Mouse (Mus musculus) B cell, adult 2 months (primary cell): ENCODE results near the gene Calm1.

Experiments used
- DNase-seq, 2 experiments: peaks; one replicate each; pipeline ENCODE4 v3.0.0; 2022

Gene Calm1

GRCm38 (mm10) chr12:100226073-100226472, 26.8 kb downstream of the Calm1 start:
- no peak for DNase-seq

DNA sequence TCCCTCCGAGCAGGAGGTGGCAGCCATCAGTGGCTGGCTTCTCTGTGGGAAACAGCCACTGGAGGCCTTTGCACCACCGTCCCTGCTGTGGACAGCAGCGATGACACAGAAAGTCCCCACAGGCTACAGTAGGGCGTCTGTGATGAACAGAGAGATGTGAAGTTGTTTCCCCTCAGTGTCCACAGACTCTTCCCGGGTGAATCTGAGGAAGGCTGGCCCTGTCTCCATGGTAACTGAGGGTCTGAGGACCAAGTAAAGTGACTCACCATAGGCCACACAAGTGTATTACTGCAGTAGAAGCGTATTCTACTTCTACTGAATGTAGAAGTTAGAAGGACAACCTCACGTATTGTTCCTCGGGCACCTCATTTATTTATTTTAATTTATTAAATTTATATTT, 27.4 kb downstream of the Calm1 start:
- no peak for DNase-seq

DNA sequence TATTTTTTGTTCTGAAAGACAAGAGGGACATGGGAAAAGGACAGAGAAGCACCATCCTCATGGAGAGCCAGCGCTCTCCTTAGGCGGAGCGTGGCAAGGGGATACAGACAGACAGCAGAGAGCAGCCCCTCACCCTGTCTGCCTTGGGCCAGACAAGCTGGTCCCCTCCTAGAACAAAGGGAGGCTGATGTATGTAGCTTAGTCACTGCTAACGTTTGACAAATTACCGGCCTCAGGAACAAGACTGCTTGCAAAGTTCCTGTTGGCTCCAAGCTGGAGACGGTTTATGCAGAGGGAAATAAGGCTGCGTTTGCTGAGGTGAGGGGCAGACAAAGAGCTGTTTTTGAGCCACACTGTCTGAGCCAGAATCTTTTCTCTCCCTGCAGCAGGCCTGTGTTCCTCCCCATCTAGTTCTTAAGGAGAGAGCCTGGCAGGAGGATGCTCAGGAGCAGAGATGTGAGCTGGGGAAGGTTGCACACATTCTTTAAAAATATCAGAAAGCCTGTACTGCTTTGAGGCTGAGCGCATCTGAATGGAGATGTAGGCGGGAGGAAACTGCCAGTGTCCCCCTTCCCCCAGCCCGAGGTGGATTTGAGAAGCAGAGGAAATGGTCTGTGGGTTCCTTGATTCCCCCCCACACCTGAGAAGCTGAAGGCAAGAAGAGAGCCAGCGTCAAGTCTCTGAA, 28.9 kb downstream of the Calm1 start:
- DNase-seq = no peak

DNA sequence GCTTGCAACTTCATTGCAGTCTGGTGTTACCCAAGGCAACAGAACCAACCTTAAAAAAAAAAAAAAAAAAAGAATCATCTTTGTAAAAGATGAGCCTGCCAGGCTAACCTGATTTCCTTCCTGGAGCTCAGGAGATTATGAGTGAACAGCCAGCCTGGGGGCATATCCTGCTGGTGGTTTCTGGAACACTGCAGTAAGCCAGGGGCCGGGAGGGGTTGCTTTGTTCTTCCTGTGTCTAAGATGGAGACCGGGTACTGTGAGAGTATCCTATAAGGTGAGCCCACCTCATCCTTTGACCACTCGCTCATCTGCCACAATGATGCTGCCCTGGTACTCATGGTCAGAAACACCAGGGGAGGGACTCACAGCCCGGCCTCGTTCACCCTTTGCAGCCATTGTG, 35.0 kb downstream of the Calm1 start:
- no peak for DNase-seq

DNA sequence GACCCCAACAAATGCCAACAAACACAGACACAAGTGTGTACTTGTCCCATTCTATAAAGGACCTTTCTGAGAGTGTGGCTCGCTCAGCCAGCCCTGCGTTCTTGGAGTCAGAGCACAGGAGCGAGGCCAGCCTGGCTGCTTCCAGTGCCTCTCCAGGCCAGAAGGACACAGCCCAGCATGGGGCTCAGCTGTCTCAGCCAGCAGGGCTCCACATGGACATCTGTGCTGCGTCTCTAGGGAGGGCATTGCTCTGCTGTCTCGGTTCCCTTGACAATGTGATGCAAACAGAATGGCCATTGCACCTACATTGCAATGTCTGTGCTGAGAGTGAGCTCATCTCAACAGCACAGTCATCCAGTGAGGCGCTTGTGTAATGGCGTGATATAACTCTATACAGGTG, 35.7 kb downstream of the Calm1 start:
- no peak for DNase-seq

DNA sequence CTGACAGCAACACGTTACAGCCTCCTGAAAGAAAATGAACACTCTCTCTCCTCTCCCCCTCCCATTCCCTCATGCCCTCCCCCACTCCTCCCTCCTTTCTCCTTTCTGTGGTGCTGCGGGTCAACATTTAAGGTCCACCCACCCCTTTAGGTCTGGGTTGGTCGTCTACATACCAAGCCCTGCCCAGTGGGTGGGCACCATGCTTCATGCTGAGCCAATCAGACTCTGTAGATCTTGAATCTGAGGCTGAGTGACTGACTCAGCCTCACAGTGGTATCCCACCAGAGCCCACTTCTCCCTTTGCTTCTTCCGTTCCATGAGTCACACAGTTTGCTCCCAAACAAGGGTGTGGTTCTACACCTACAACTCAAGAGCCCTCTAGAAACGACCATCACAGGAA, 36.2 kb downstream of the Calm1 start:
- DNase-seq = no peak

DNA sequence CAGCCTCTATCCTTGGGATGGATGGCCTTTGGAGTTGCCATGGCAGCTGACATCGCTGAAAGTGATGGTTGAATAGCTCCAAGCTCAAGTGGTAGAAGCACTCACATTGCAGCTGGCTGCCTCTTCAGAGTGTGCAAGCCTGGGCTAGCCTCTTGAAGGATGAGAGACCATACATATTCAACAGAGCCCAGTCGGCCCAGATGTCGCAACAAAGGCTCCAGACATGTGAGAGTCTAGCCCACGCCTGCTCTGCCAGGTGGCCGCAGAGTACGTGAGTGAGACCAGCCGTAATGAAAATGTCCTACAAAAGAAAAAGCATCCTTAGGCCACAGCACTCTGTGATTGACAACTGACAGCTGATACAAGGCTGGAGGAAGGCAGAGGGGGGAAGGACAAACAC, 40.2 kb downstream of the Calm1 start:
- no peak for DNase-seq

- DNase-seq = no peak
Measured at GRCm38 (mm10) chr12:100239807-100240206, 40.6 kb downstream of the Calm1 start.

DNA sequence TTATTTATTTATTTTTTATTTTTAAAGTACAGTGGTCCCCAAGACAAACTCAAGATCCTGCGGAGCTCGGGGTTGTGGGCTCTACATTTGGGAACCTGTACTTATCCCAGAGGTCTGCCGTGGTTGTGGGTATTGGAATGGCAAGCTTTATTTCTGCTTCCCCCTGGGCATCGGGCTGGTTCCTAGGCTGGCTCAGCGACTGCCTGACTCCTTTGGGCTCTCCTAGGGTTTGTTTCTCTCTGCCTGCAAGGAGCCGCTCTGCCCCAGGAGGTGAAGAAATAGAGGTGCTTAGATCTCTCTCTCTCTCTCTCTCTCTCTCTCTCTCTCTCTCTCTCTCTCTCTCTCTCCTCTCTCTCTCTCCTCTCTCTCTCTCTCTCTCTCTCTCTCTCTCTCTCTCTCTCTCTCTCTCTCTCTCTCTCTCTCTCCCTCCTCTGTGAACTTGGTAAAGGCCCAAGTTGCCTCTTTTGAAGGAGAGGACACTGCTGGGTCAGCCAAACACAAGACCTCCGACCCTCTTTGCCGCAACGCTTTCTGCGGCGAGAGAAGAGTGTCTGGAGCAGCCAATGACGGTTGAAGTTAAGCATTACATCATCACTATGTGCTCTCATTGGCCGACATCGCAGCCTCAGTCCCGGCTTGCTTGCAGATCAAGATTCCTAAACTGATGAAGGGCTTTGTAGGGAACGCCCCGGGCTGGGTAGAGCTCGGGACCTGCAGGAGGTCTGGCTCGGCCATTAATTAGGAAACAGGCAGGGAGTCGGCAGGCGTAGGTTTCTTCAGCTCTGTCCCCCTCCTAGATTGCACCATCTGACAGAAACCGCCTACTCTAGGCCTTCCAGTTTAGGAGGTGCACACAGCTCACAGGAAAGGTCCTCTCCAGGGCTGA, 42.9 kb downstream of the Calm1 start:
- DNase-seq = no peak

GRCm38 (mm10) chr12:100244580-100244979, 45.3 kb downstream of the Calm1 start:
- DNase-seq = no peak

- no peak for DNase-seq
Measured at GRCm38 (mm10) chr12:100249170-100249569, 49.9 kb downstream of the Calm1 start.

GRCm38 (mm10) chr12:100254471-100254870, 55.2 kb downstream of the Calm1 start:
- DNase-seq = no peak

- no peak for DNase-seq
Measured at GRCm38 (mm10) chr12:100255441-100255949, 56.3 kb downstream of the Calm1 start.

GRCm38 (mm10) chr12:100257779-100258178, 58.5 kb downstream of the Calm1 start:
- no peak for DNase-seq
